Mouse (Mus musculus): ENCODE measurements around the gene Actb. TPM values are rescaled to one million over a fixed set of nuclear protein-coding genes. Genes with fewer than 3 reads are reported as not detected.

Gene Actb
- polyA plus RNA-seq, 1 experiment: 1,383 TPM

DNA sequence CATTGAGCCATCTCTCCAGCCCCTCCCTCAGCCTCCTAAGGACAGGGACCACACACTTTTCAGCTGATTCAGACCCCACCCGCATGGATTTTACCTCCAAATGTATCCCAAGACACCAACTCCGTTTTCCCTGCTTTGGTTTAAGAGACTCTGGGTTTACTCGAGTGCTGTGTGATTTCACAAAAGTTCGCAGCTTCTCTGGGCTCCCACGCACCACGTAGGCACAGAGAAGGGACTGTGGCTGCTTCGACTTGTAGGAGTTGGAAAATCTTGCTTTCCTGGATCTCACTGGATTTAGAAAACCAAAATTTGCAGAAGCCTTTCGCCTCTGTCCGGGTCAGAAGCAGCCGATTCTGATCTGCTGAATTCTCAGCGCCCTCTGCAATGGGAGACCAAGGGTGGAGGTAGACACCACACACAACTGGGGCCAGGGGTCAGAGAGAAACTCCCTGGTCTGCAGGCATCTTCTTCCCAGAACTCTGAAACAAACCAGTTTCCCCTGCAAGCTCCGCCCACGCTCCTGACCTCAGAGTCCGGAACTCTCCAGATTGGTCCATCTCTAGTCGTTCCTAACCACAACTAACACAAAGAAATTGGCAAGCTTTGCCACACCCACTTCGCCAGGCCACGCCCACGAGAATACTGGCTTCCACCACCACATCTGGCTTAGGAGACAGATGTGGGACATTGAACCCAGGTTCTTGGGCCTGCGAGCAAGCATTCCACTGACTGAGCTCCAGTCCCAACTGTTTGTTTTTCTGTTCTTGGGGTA lies 31.6 kb upstream of the Actb start:
- H3K36me3 ChIP-seq (ENCODE audit: control insufficient read depth, insufficient read depth, low read length): no peaks in the 10 kb centered on the region
- H3K4me3 ChIP-seq (ENCODE audit: control insufficient read depth, low read depth, low read length): no peak overlapping the region
- H3K27ac ChIP-seq (ENCODE audit: control insufficient read depth, insufficient read depth, low read depth, low read length): no peak overlapping the region
- H3K27me3 ChIP-seq (ENCODE audit: control insufficient read depth, insufficient read depth, low read length): no peaks in the 10 kb centered on the region
- TF ChIP-seq CTCF (IDR thresholded peaks at IDR 0.05; ENCODE audit: control insufficient read depth, insufficient read depth, insufficient replicate concordance, low read depth, low read length) (no peak), POLR2A (IDR thresholded peaks at IDR 0.05; ENCODE audit: control insufficient read depth, low read depth, low read length) (no peak)
- H3K4me1 ChIP-seq (ENCODE audit: control insufficient read depth, insufficient read depth, low read length): peaks cover 9% of the 10 kb centered on the region

- H3K27ac ChIP-seq (ENCODE audit: control insufficient read depth, insufficient read depth, low read depth, low read length): no peak overlapping the region
- H3K4me3 ChIP-seq (ENCODE audit: control insufficient read depth, low read depth, low read length): no peak overlapping the region
- peaks cover 9% of the 10 kb centered on the region for H3K4me1 ChIP-seq (ENCODE audit: control insufficient read depth, insufficient read depth, low read length)
- H3K36me3 ChIP-seq (ENCODE audit: control insufficient read depth, insufficient read depth, low read length): no peaks in the 10 kb centered on the region
- TF ChIP-seq POLR2A (IDR thresholded peaks at IDR 0.05; ENCODE audit: control insufficient read depth, low read depth, low read length) (no peak), CTCF (IDR thresholded peaks at IDR 0.05; ENCODE audit: control insufficient read depth, insufficient read depth, insufficient replicate concordance, low read depth, low read length) (peak; percentile 99)
- H3K27me3 ChIP-seq (ENCODE audit: control insufficient read depth, insufficient read depth, low read length): no peaks in the 10 kb centered on the region
Observed at GRCm38 (mm10) chr5:142936336-142936719, 29.8 kb upstream of the Actb start.

- Histone ChIP-seq H3K27me3 (ENCODE audit: control insufficient read depth, insufficient read depth, low read length) (no peaks in the 10 kb centered on the region), H3K4me3 (ENCODE audit: control insufficient read depth, low read depth, low read length) (no peak overlapping the region), H3K27ac (ENCODE audit: control insufficient read depth, insufficient read depth, low read depth, low read length) (no peak overlapping the region), H3K4me1 (ENCODE audit: control insufficient read depth, insufficient read depth, low read length) (peaks cover 9% of the 10 kb centered on the region), H3K36me3 (ENCODE audit: control insufficient read depth, insufficient read depth, low read length) (no peaks in the 10 kb centered on the region)
- TF ChIP-seq CTCF (IDR thresholded peaks at IDR 0.05; ENCODE audit: control insufficient read depth, insufficient read depth, insufficient replicate concordance, low read depth, low read length) (peak; percentile 29; the same call in 1 of the 2 replicates), POLR2A (IDR thresholded peaks at IDR 0.05; ENCODE audit: control insufficient read depth, low read depth, low read length) (no peak)
Observed at GRCm38 (mm10) chr5:142935642-142936335, 29.2 kb upstream of the Actb start.

GRCm38 (mm10) chr5:142932731-142933130 lies 26.2 kb upstream of the Actb start:
- TF ChIP-seq CTCF (IDR thresholded peaks at IDR 0.05; ENCODE audit: control insufficient read depth, insufficient read depth, insufficient replicate concordance, low read depth, low read length) (no peak), POLR2A (IDR thresholded peaks at IDR 0.05; ENCODE audit: control insufficient read depth, low read depth, low read length) (no peak)
- H3K27me3 ChIP-seq (ENCODE audit: control insufficient read depth, insufficient read depth, low read length): peaks cover 4% of the 10 kb centered on the region
- H3K4me1 ChIP-seq (ENCODE audit: control insufficient read depth, insufficient read depth, low read length): peaks cover 7% of the 10 kb centered on the region
- no peak overlapping the region for H3K27ac ChIP-seq (ENCODE audit: control insufficient read depth, insufficient read depth, low read depth, low read length)
- no peaks in the 10 kb centered on the region for H3K36me3 ChIP-seq (ENCODE audit: control insufficient read depth, insufficient read depth, low read length)
- no peak overlapping the region for H3K4me3 ChIP-seq (ENCODE audit: control insufficient read depth, low read depth, low read length)

DNA sequence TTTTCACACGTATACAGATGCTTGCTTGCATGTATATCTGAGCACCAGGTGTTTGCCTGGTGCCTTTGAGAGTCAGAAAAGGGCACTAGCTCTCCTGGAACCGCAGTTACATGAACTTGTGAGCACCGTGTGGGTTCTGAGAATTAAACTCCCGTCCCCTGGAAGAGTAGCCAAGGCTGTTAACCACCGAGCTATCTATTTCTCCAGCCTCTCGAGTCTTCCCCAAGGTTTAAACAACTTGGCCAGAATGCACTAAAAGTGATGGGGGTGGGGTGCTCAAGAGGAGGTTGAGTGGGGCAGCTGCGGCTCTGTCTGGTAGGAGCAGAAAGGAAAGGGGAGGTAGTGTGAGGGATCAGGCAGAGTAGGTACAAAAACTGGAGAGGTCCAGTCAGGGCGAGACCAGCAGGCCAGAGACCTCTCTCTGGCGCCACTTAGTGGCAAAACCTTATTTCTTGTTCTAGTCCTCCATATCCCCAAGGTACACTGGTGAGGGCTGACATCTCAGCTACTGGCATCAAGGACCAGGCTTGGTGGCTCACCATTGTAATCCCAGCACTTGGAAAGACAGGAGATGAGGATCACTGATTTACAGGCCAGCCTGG lies 25.6 kb upstream of the Actb start:
- no peak overlapping the region for H3K4me3 ChIP-seq (ENCODE audit: control insufficient read depth, low read depth, low read length)
- peaks cover 7% of the 10 kb centered on the region for H3K4me1 ChIP-seq (ENCODE audit: control insufficient read depth, insufficient read depth, low read length)
- no peaks in the 10 kb centered on the region for H3K36me3 ChIP-seq (ENCODE audit: control insufficient read depth, insufficient read depth, low read length)
- H3K27me3 ChIP-seq (ENCODE audit: control insufficient read depth, insufficient read depth, low read length): peaks cover 4% of the 10 kb centered on the region
- no peak overlapping the region for H3K27ac ChIP-seq (ENCODE audit: control insufficient read depth, insufficient read depth, low read depth, low read length)
- TF ChIP-seq POLR2A (IDR thresholded peaks at IDR 0.05; ENCODE audit: control insufficient read depth, low read depth, low read length) (no peak), CTCF (IDR thresholded peaks at IDR 0.05; ENCODE audit: control insufficient read depth, insufficient read depth, insufficient replicate concordance, low read depth, low read length) (peak; percentile 62; the same call in 1 of the 2 replicates)

DNA sequence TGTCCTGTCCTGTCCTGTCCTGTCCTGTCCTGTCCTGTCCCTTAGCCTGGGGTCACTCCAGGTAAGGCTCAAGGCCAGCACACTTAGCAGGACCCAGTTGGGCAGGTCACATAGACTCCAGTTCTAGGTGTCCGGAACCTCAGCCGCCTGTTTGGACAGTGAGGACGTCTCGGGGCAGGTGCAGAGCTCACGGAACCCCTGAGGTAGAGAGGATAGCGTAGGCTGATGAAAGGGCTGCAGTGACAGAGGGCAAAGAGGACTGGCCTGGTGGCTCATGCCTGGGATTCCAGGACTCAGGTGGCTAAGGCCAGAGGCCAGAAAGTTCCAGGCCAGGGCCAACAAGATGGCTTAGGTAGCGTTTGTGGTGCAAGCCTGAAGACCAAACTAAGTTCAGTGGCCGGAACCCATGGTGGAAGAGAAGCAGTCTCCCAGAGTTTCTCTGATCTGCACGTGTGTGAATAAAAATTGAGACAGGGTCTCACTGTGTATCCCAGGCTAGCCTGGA lies 24.7 kb upstream of the Actb start:
- Histone ChIP-seq H3K27me3 (ENCODE audit: control insufficient read depth, insufficient read depth, low read length) (peaks cover 4% of the 10 kb centered on the region), H3K4me3 (ENCODE audit: control insufficient read depth, low read depth, low read length) (no peak overlapping the region), H3K27ac (ENCODE audit: control insufficient read depth, insufficient read depth, low read depth, low read length) (no peak overlapping the region), H3K36me3 (ENCODE audit: control insufficient read depth, insufficient read depth, low read length) (no peaks in the 10 kb centered on the region), H3K4me1 (ENCODE audit: control insufficient read depth, insufficient read depth, low read length) (peaks cover 7% of the 10 kb centered on the region)
- TF ChIP-seq POLR2A (IDR thresholded peaks at IDR 0.05; ENCODE audit: control insufficient read depth, low read depth, low read length): no peak
- TF ChIP-seq CTCF (IDR thresholded peaks at IDR 0.05; ENCODE audit: control insufficient read depth, insufficient read depth, insufficient replicate concordance, low read depth, low read length): no peak

DNA sequence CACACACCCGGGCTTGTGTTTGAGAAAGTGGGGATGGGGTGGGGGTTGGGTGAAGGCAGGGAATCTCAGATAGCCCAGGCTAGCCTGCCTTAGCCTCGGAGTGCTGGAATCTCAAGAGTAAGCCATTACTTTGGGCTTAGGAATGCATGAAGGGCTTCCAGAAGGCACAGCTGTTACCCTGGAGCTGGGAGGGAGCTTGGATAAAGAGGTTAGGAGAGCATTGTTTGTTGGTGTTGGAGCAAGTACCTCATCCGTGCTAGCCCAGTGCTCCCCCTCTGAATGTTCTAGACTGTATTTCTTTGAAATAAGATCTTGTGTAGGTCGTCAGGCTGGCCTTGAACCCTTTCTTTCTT lies 22.8 kb upstream of the Actb start:
- Histone ChIP-seq H3K27ac (ENCODE audit: control insufficient read depth, insufficient read depth, low read depth, low read length) (peak overlapping the region; percentile 88), H3K36me3 (ENCODE audit: control insufficient read depth, insufficient read depth, low read length) (no peaks in the 10 kb centered on the region), H3K27me3 (ENCODE audit: control insufficient read depth, insufficient read depth, low read length) (peaks cover 4% of the 10 kb centered on the region), H3K4me3 (ENCODE audit: control insufficient read depth, low read depth, low read length) (peak overlapping the region; percentile 79), H3K4me1 (ENCODE audit: control insufficient read depth, insufficient read depth, low read length) (peaks cover 10% of the 10 kb centered on the region)
- TF ChIP-seq POLR2A (IDR thresholded peaks at IDR 0.05; ENCODE audit: control insufficient read depth, low read depth, low read length): no peak
- TF ChIP-seq CTCF (IDR thresholded peaks at IDR 0.05; ENCODE audit: control insufficient read depth, insufficient read depth, insufficient replicate concordance, low read depth, low read length): no peak

All from testis, adult 2 months (tissue).